Mouse (Mus musculus) G1E (cell line): ENCODE results near the gene Acads. TPM values are rescaled to one million over a fixed set of nuclear protein-coding genes. Genes with fewer than 3 reads are reported as not detected.
A peak's percentile ranks its signal among the peaks of the same experiment; 100 is the strongest.

Experiments used
- ATAC-seq: 2 replicates; pipeline ENCODE4 v1.8.0; 2016; ENCODE audit warnings: mild to moderate bottlenecking; ENCODE audit not compliant: insufficient number of reproducible peaks, poor library complexity, low FRiP score, severe bottlenecking; ENCODE audit errors: extremely low read depth
- DNase-seq: peaks from one replicate; pipeline ENCODE4 v3.0.0; 2012; ENCODE audit warnings: low spot score
- H3K27me3 ChIP-seq: 2 replicates; pipeline ENCODE4 v1.6.1; 2012; ENCODE audit warnings: mild to moderate bottlenecking, low read length, inconsistent platforms; ENCODE audit not compliant: insufficient read depth
- H3K36me3 ChIP-seq: replicated peaks from 2 replicates; pipeline ENCODE3; 2012; ENCODE audit warnings: mild to moderate bottlenecking, inconsistent platforms
- H3K4me1 ChIP-seq: 2 replicates; pipeline ENCODE4 v1.6.1; 2012; ENCODE audit warnings: low read depth, low read length, inconsistent platforms, mixed read lengths; ENCODE audit not compliant: insufficient read depth
- H3K4me3 ChIP-seq: 2 replicates; pipeline ENCODE4 v1.5.1; 2012; ENCODE audit warnings: low read depth, mild to moderate bottlenecking, inconsistent platforms, low read length, moderate library complexity, mixed read lengths
- H3K9me3 ChIP-seq: replicated peaks from 2 replicates; pipeline ENCODE4 v1.6.1; 2012; ENCODE audit warnings: inconsistent platforms
- CTCF ChIP-seq: IDR thresholded peaks from 2 replicates; pipeline ENCODE4 v1.5.1; 2012; ENCODE audit warnings: low read depth, low read length, inconsistent platforms, mixed read lengths
- GATA1 ChIP-seq: IDR thresholded peaks from 2 replicates; pipeline ENCODE4 v1.6.1; 2012; ENCODE audit warnings: borderline replicate concordance, low read length, inconsistent platforms, mixed read lengths
- GATA2 ChIP-seq: IDR thresholded peaks from 2 replicates; pipeline ENCODE4 v1.6.1; 2012; ENCODE audit warnings: low read depth, low read length, inconsistent platforms, borderline replicate concordance
- POLR2AphosphoS5 ChIP-seq: IDR thresholded peaks from 2 replicates; pipeline ENCODE4 v1.6.1; 2012; ENCODE audit warnings: low read depth, low read length, inconsistent platforms; ENCODE audit not compliant: insufficient replicate concordance
- TAL1 ChIP-seq: conservative IDR thresholded peaks from 2 replicates; pipeline ENCODE4 v1.6.1; 2012; ENCODE audit warnings: low read depth, low read length, inconsistent platforms, mixed read lengths
- polyA plus RNA-seq: library from polyadenylated mRNA; stranded (reverse); fragments of >175 nt; gene quantifications from 2 replicates; pipeline ENCODE4 v1.2.3, GENCODE M21; 2012
- total RNA-seq, 2 experiments: library from RNA; stranded (forward) in 1 of 2; stranded (reverse) in 1 of 2; fragments of 200-1000 nt in 1 of 2; fragments of >200 nt in 1 of 2; fragmentation: Nextera tagmentation in 1 of 2; gene quantifications; 2 replicates each; pipeline ENCODE4 v1.2.3; 2014 to 2017

Acads gene
- total and polyA plus RNA-seq, 3 experiments, result 23.0 to 63.4 (median 28.1) TPM

DNA sequence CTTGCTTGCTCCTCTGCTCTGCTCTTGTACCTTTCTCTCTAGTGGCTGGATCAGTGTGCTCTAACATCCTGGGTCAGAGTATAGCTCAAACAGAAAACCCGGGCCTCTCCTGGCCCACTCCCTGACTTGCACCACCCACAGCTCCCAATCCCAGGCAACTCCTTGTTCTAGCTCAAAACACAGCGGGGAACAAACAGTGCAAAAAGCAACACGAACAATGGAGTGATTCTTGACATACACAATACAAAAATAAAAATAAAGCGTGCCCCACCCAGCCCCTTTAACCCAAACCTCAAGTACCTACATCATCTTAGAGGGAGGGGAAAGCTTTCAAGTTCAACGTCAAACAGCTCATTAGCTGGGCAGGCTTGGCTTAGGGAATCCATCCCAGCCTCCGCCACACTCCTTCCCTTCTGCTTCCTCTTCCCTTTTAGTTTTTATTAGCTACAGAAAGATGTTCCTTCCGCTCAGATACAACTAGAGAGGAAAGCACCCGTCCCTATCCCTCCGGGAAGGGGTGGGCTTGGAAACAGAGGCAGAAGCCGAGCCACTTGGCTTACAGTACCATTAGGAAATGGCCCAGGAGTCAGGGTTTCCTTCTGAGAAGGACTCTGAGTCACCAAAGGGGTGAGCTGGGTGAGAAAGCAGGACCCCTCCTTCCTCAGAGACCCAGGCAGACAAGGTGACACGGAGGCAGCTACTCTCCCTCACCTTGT lies 26.3 kb upstream of the Acads start:
- no peak for DNase-seq
- Histone ChIP-seq H3K27me3 (no peaks in the 10 kb centered on the region), H3K4me3 (no peak overlapping the region), H3K36me3 (peaks cover 88% of the 10 kb centered on the region), H3K9me3 (no peaks in the 10 kb centered on the region), H3K4me1 (peaks cover 59% of the 10 kb centered on the region)
- TF ChIP-seq GATA1, result no peak
- no peak for TF ChIP-seq GATA2
- ATAC-seq, result no peak

DNA sequence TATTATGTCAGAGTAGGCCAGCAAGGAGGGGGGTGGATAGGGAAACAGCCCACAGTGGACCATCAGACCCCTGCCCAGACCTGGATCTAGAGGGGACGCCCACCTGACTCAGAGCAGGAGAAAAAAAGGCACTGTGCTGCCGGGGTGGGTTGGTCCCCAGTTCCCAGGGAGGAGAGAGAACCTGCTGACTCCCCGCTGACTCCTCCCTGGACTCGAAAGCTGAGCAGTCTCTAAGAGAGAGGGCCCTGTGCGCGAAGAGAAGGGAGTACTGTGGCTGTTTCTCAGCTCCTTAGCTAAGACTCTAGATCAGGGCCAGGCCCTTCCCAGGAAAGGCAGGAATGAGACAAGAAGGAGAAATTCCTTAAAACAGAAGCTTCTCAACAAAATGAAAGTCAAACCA lies 25.3 kb upstream of the Acads start:
- DNase-seq (no peak), ATAC-seq (no peak)
- Histone ChIP-seq H3K9me3 (no peaks in the 10 kb centered on the region), H3K4me1 (peaks cover 51% of the 10 kb centered on the region), H3K36me3 (peaks cover 78% of the 10 kb centered on the region), H3K27me3 (no peaks in the 10 kb centered on the region), H3K4me3 (no peak overlapping the region)
- TF ChIP-seq TAL1 (no peak), GATA1 (no peak), GATA2 (no peak), POLR2AphosphoS5 (no peak), CTCF (no peak)

DNA sequence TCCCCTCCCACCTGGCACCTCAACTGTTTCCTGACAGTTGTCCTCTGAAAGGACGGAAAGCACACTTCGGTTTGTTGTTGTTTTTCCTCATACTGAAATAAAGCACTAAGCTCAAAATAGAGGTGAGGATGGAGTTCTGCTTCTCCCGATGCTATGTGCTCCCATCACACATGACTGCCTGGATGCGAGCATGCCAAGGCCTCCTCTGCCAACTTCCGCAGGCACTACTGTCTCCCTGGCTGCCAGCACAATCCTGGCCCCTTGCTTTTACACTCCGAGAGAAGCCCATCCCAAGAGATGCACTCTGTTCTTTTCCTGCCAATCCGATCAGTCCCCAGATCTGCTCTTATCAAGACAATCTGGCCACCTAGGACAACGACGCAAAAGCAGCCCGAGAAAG lies 24.4 kb upstream of the Acads start:
- no peak for TF ChIP-seq GATA2
- no peak for TF ChIP-seq GATA1
- TF ChIP-seq POLR2AphosphoS5, result no peak
- no peak for TF ChIP-seq TAL1
- no peak for TF ChIP-seq CTCF
- no peak for ATAC-seq
- H3K4me3 ChIP-seq, result no peak overlapping the region
- DNase-seq, result no peak
- peaks cover 51% of the 10 kb centered on the region for H3K4me1 ChIP-seq
- peaks cover 70% of the 10 kb centered on the region for H3K36me3 ChIP-seq
- H3K27me3 ChIP-seq, result no peaks in the 10 kb centered on the region
- H3K9me3 ChIP-seq, result no peaks in the 10 kb centered on the region

DNA sequence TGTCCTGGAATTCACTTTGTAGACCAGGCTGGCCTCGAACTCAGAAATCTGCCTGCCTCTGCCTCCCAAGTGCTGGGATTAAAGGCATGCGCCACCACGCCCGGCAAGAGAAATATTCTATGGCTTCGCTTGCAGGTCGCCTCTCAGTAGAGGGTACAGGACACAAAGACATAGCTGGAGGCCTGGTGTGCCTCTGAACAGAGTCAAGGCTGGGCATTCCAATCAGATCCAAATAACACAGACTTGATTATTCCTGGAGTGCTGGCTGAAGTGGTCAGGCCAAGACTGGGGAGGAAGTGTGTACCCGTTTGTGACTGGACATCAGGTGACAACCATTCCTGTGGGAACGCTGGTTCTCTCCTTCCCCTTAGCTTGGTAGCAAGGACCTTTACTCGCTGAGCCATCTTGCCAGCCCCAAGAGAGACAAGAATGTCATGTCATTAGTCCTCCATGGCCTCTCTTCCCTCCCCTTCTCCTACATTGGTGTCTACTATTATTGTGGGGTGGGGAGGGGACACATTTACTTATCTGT lies 23.1 kb upstream of the Acads start:
- no peak for ATAC-seq
- TF ChIP-seq TAL1, result no peak
- peak; percentile 66; the same call in 1 of the 2 replicates for TF ChIP-seq POLR2AphosphoS5
- peaks cover 9% of the 10 kb centered on the region for H3K27me3 ChIP-seq
- no peak for DNase-seq
- H3K36me3 ChIP-seq, result peaks cover 57% of the 10 kb centered on the region
- no peaks in the 10 kb centered on the region for H3K9me3 ChIP-seq
- peaks cover 41% of the 10 kb centered on the region for H3K4me1 ChIP-seq
- H3K4me3 ChIP-seq, result no peak overlapping the region

DNA sequence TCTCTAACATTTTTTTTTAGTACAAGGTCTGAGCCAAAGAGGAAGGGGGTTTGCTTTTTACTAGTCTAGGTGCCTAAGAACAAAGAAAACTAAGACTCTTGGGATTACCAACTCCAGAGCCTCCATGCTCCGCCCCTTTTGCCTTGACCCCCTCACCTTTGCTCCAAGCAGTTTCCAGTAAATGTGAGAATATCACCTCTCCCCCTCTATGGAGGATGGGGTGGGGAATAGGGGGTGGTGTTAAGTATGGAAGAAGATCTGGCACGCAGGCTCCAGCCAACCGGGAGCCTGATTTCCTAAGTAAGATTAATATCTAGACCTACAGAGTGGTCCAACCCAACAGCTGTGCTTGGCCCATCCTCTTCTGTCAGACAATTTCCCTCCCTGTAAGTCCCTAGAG lies 21.6 kb upstream of the Acads start:
- DNase-seq (no peak), ATAC-seq (no peak)
- no peak overlapping the region for H3K4me3 ChIP-seq
- H3K36me3 ChIP-seq, result peaks cover 42% of the 10 kb centered on the region
- H3K9me3 ChIP-seq, result no peaks in the 10 kb centered on the region
- TF ChIP-seq GATA1 (no peak), TAL1 (no peak), CTCF (no peak), GATA2 (no peak), POLR2AphosphoS5 (no peak)
- peaks cover 19% of the 10 kb centered on the region for H3K27me3 ChIP-seq
- peaks cover 29% of the 10 kb centered on the region for H3K4me1 ChIP-seq

DNA sequence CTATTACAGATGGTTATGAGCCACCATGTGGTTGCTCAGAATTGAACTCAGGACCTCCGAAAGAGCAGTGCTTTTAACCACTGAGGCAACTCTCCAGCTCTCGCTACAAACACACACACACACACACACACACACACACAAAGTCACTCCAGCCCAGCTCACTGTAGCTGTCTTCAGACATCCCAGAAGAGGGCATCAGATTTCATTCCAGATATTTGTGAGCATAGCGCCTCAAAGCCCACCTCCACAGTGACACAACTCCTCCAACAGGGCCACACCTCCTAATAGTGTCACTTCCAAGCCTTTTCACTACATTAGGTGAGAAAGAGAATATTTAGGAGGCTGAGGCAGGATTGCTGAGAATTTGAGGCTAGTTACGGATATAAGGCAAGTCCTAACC lies 20.0 kb upstream of the Acads start:
- Histone ChIP-seq H3K36me3 (peaks cover 26% of the 10 kb centered on the region), H3K27me3 (peaks cover 19% of the 10 kb centered on the region), H3K4me1 (peaks cover 21% of the 10 kb centered on the region), H3K9me3 (no peaks in the 10 kb centered on the region), H3K4me3 (no peak overlapping the region)
- DNase-seq (no peak), ATAC-seq (no peak)
- no peak for TF ChIP-seq GATA2
- no peak for TF ChIP-seq TAL1
- TF ChIP-seq POLR2AphosphoS5, result no peak
- no peak for TF ChIP-seq CTCF
- TF ChIP-seq GATA1, result no peak
